Mouse (Mus musculus) heart, embryonic 11.5 days (tissue): ENCODE results near the gene Trim2. TPM values are rescaled to one million over a fixed set of nuclear protein-coding genes. Genes with fewer than 3 reads are reported as not detected.

ENCODE experiments used
- ATAC-seq: fragments of 200-750 bp; cut with Nextera tagmentation; replicated peaks from 2 replicates; pipeline ENCODE4 v1.8.0; 2017; ENCODE audit warnings: moderate library complexity; ENCODE audit not compliant: insufficient number of reproducible peaks, low FRiP score, low TSS enrichment
- H3K27ac ChIP-seq: fragments of 300-500 bp; sonication (generic); 2 replicates; pipeline ENCODE4 v1.5.1; 2014; ENCODE audit warnings: mild to moderate bottlenecking, low read depth, low read length
- H3K27me3 ChIP-seq: fragments of 300-500 bp; sonication (generic); 2 replicates; pipeline ENCODE4 v1.6.1; 2014; ENCODE audit warnings: mild to moderate bottlenecking, low read length, mixed read lengths; ENCODE audit not compliant: control insufficient read depth, insufficient read depth
- H3K36me3 ChIP-seq: fragments of 300-500 bp; sonication (generic); 2 replicates; pipeline ENCODE4 v1.6.1; 2014; ENCODE audit warnings: mild to moderate bottlenecking, low read length, moderate library complexity, mixed read lengths; ENCODE audit not compliant: control insufficient read depth, insufficient read depth
- H3K4me1 ChIP-seq: fragments of 300-500 bp; sonication (generic); 2 replicates; pipeline ENCODE4 v1.6.1; 2014; ENCODE audit warnings: low read length; ENCODE audit not compliant: control insufficient read depth, insufficient read depth
- H3K4me2 ChIP-seq: fragments of 300-500 bp; sonication (generic); 2 replicates; pipeline ENCODE4 v1.6.1; 2014; ENCODE audit warnings: mild to moderate bottlenecking, moderate library complexity
- H3K4me3 ChIP-seq: fragments of 300-500 bp; sonication (generic); 2 replicates; pipeline ENCODE4 v1.5.1; 2014; ENCODE audit warnings: low read depth, low read length
- H3K9ac ChIP-seq: fragments of 300-500 bp; sonication (generic); 2 replicates; pipeline ENCODE4 v1.6.1; 2014; ENCODE audit warnings: mild to moderate bottlenecking, low read depth, low read length, moderate library complexity
- H3K9me3 ChIP-seq: fragments of 300-500 bp; sonication (generic); replicated peaks from 2 replicates; pipeline ENCODE4 v1.6.1; 2016; ENCODE audit warnings: low read length; ENCODE audit not compliant: control insufficient read depth
- WGBS: fragments of 180-500 bp; shearing (Covaris S2); extraction: QIAGEN DNeasy Blood & Tissue Kit; methylation state at CpG from one replicate; pipeline ENCODE4 v1.1.7; 2014; ENCODE audit not compliant: insufficient replicate concordance; 5-methylcytosine and 5-hydroxymethylcytosine counted together
- polyA plus RNA-seq: library from polyadenylated mRNA; unstranded; fragments of >200 nt; fragmentation: Nextera tagmentation; extraction: Ambion mirVana; gene quantifications from 2 replicates; pipeline ENCODE4 v1.2.1, GENCODE M21; 2014

Gene Trim2
- polyA plus RNA-seq, 1 experiment from 2014 or later = 8.9 TPM

DNA sequence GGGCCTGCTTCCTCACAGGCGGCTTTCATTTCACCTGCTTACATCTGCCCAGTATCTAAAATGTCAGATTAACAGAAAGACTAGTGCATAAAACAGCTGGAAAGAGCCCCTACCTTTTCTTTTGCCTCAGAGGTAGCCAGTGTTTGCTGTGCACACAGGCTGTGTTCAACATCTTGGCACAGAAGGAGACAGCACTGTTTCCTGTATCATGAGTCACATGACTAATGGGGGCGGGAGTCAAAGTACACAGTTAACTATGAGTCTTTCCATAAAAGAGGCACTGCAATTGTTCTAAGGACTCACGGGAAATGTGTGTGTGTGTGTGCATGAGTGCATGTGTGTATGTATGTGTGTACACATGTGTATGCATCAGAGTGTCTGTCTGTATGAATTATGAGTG is 43.9 kb downstream of the Trim2 start:
- Histone ChIP-seq H3K9ac (no peak overlapping the region), H3K9me3 (no peaks in the 10 kb centered on the region), H3K4me1 (peaks cover 8% of the 10 kb centered on the region; the same call in 1 of the 2 replicates), H3K36me3 (no peaks in the 10 kb centered on the region), H3K27me3 (peaks cover 27% of the 10 kb centered on the region), H3K27ac (no peak overlapping the region), H3K4me2 (no peak overlapping the region), H3K4me3 (no peak overlapping the region)
- no peak for ATAC-seq
- 60% methylated on average over 3 of the region's 3 CpGs for WGBS

DNA sequence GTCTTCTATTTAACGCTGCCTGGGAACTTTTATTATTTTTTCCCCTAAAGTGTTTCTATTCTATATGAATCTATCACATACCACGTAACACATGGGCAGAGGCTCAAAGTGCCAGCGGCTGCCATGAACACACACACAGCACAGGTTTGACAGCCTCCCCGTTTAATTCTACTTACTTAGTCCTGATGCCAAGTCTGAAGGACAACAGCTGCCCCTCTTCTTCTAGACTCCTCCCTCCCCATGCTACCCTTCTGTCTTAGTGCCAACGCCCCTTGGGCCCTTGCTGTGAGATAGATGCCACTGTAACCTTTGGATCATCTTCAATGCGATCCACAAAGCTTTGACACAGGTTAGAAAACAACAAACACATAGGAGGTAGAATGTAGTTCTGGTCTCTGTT is 44.8 kb downstream of the Trim2 start:
- 80% methylated on average over 6 of the region's 6 CpGs for WGBS
- Histone ChIP-seq H3K4me2 (no peak overlapping the region), H3K27ac (no peak overlapping the region), H3K4me3 (no peak overlapping the region), H3K27me3 (peaks cover 27% of the 10 kb centered on the region), H3K36me3 (no peaks in the 10 kb centered on the region), H3K4me1 (peaks cover 8% of the 10 kb centered on the region; the same call in 1 of the 2 replicates), H3K9me3 (no peaks in the 10 kb centered on the region), H3K9ac (no peak overlapping the region)
- no peak for ATAC-seq

- H3K4me2 ChIP-seq = no peak overlapping the region
- WGBS = 30% methylated on average over 7 of the region's 7 CpGs
- no peaks in the 10 kb centered on the region for H3K36me3 ChIP-seq
- H3K4me1 ChIP-seq = peaks cover 8% of the 10 kb centered on the region; the same call in 1 of the 2 replicates
- H3K27ac ChIP-seq = no peak overlapping the region
- no peak overlapping the region for H3K4me3 ChIP-seq
- no peaks in the 10 kb centered on the region for H3K9me3 ChIP-seq
- H3K27me3 ChIP-seq = peaks cover 27% of the 10 kb centered on the region
- ATAC-seq = no peak
- no peak overlapping the region for H3K9ac ChIP-seq
Observed at GRCm38 (mm10) chr3:84260837-84261236, 45.8 kb downstream of the Trim2 start.

GRCm38 (mm10) chr3:84260024-84260535 is 46.6 kb downstream of the Trim2 start:
- ATAC-seq = no peak
- Histone ChIP-seq H3K27ac (no peak overlapping the region), H3K4me2 (peak overlapping the region; percentile 100), H3K4me1 (peaks cover 8% of the 10 kb centered on the region; the same call in 1 of the 2 replicates), H3K27me3 (peaks cover 23% of the 10 kb centered on the region), H3K36me3 (no peaks in the 10 kb centered on the region), H3K4me3 (peak overlapping the region; percentile 64), H3K9ac (0 out of 2 replicates have a peak overlapping the region, but pooled peaks have one; percentile 73), H3K9me3 (no peaks in the 10 kb centered on the region)
- WGBS = 8% methylated on average over 8 of the region's 8 CpGs

DNA sequence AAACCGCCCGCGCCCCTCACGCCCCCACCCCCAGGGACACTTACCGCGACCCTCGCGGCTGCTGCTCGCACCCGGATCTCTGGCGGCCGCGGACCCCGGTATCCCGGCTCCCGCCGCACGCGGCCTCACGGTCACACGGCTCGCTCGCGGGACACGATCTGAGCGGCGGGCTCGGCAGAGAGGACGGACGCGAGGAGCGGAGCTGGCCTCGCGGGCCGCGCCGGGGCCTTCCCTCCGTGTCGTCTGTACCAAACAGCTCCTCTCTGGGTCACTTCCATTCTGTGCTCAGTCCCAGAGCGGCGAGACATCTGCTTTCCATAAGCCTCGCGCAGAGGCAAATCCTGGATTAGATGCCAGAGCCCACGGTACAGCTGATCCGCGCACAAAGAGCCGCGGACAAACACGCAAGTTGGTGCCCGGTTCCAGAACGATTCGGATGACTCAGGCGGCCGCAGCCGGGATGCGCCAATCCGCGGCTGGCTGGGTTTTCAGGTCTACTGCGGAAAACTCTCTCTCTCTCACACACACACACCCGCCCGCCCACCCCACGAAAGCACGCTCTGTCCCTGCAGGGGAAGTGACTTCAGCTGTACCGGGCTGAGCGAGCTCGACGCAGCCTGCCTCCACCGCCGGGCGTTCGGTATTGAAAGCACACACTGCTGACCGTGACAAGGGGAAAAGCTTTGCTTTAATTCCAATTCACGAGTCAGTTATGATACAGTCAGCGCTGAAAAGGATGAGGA is 47.2 kb downstream of the Trim2 start:
- ATAC-seq = peak; percentile 59
- H3K4me3 ChIP-seq = peak overlapping the region; percentile 64
- H3K36me3 ChIP-seq = no peaks in the 10 kb centered on the region
- H3K9ac ChIP-seq = peak overlapping the region; percentile 73
- no peak overlapping the region for H3K27ac ChIP-seq
- under 1% methylated on average over 74 of the region's 74 CpGs for WGBS
- peaks cover 8% of the 10 kb centered on the region; the same call in 1 of the 2 replicates for H3K4me1 ChIP-seq
- peaks cover 23% of the 10 kb centered on the region for H3K27me3 ChIP-seq
- peak overlapping the region; percentile 100 for H3K4me2 ChIP-seq
- no peaks in the 10 kb centered on the region for H3K9me3 ChIP-seq

DNA sequence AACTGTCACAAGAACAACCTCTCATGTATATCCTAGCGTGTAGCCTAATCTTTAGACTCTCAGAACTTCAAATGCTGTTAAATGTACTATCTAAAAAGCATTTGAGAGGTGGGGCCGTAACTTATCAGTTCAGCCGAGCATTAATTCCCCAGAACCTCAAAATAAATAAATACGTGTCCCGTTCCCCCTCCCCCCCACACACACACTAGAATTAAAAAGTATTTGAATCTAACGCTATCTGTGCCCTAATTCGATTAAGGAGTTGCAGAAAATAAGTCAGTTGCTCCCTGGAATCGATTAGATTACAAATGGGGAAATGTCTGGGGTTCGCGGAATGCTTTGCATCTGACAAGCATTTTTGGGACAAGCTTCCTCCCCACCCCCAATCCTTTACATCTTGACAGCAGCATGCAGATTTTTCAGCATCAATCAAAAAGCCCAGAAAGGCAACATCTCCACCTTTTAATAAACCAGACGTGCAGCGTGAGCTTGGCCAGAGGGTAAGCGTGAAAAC is 48.1 kb downstream of the Trim2 start:
- 8% methylated on average over 13 of the region's 13 CpGs for WGBS
- H3K9ac ChIP-seq = no peak overlapping the region
- no peaks in the 10 kb centered on the region for H3K36me3 ChIP-seq
- H3K27ac ChIP-seq = no peak overlapping the region
- peak overlapping the region; percentile 64 for H3K4me3 ChIP-seq
- no peak for ATAC-seq
- H3K4me1 ChIP-seq = peaks cover 8% of the 10 kb centered on the region; the same call in 1 of the 2 replicates
- no peaks in the 10 kb centered on the region for H3K9me3 ChIP-seq
- peaks cover 23% of the 10 kb centered on the region for H3K27me3 ChIP-seq
- peak overlapping the region; percentile 100 for H3K4me2 ChIP-seq

DNA sequence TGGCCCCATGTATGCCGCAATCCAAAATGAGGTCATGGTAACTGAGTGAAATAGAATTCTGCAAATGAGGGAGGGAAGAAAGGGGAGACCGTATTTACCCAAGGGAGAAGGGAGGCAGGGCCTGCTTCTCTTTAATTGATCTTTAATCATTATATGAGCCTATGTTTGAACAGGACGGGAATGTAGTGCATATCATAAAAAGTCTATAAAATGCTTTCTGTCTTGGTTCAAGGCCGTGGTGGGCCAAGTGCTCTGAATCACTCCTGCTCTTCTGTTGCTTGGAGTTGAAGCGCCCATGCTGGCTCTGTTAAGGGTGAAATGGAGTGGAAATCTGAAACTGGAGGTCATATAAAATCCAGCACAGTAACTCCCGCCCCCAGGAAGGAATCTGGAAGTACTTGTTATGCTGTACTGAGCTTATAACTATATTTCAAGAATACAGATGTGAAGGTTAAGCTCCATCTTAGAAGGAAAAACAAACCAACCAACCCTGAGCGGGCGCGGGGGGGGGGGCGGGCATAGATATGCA is 48.6 kb downstream of the Trim2 start:
- Histone ChIP-seq H3K4me3 (peak overlapping the region; percentile 64; the same call in 1 of the 2 replicates), H3K4me2 (peak overlapping the region; percentile 100), H3K9ac (no peak overlapping the region), H3K36me3 (no peaks in the 10 kb centered on the region), H3K9me3 (no peaks in the 10 kb centered on the region), H3K27ac (no peak overlapping the region), H3K4me1 (peaks cover 8% of the 10 kb centered on the region; the same call in 1 of the 2 replicates), H3K27me3 (peaks cover 23% of the 10 kb centered on the region)
- WGBS = 42% methylated on average over 10 of the region's 10 CpGs
- ATAC-seq = no peak

GRCm38 (mm10) chr3:84254520-84254878 is 52.2 kb downstream of the Trim2 start:
- peaks cover 5% of the 10 kb centered on the region; the same call in 1 of the 2 replicates for H3K4me1 ChIP-seq
- H3K4me2 ChIP-seq = no peak overlapping the region
- no peak overlapping the region for H3K27ac ChIP-seq
- H3K4me3 ChIP-seq = no peak overlapping the region
- no peaks in the 10 kb centered on the region for H3K9me3 ChIP-seq
- peaks cover 9% of the 10 kb centered on the region for H3K27me3 ChIP-seq
- no peak overlapping the region for H3K9ac ChIP-seq
- ATAC-seq = no peak
- 77% methylated on average over 2 of the region's 2 CpGs for WGBS
- H3K36me3 ChIP-seq = no peaks in the 10 kb centered on the region
